Mouse (Mus musculus) erythroblast, embryonic 14.5 days (primary cell): ENCODE measurements around the gene Ninj1.

Source experiments
- GATA1 ChIP-seq: IDR thresholded peaks from 2 replicates; pipeline ENCODE4 v1.6.1; 2012; ENCODE audit warnings: low read length, inconsistent platforms, mixed read lengths
- TAL1 ChIP-seq: IDR thresholded peaks from 3 replicates; pipeline ENCODE4 v1.6.1; 2012; ENCODE audit warnings: low read length, inconsistent platforms, mixed read lengths

- no peak for TF ChIP-seq GATA1
- TF ChIP-seq TAL1, result no peak
These were observed 26.2 kb downstream of the Ninj1 start for GRCm38 (mm10) chr13:49213531-49213932.
